Mouse (Mus musculus): ENCODE data around the gene Ccdc6.

The Ccdc6 gene

GRCm38 (mm10) chr10:70096366-70097188, at the start of gene Ccdc6:
Gene Ccdc6 (plus strand): TSS chr10:70097121.
- in situ Hi-C loops (cut with MboI, MseI), result no loop called here

DNA sequence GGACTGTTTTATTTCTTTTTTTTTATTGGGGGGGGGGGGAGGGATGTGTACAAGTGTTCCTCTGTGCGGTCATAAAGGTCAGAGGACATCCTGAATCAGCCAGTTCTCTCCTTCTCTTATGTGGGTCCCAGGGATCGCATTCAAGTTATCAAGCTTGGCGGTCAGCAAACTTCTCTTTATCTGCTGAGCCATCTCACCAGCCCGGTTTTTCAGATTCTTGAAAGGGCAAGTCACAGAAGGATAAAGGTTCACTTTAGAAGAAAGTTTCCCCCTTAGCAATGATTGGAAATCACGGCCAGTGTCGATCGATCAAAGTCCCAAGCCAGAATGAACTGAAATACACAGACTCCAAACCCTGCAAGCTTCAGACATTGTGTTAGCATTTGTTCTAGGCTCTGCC, 47.1 kb upstream of the Ccdc6 start:
- in situ Hi-C loops (cut with MboI, MseI), result loop anchor here (10.0 kb wide), 2 partner anchors 1475 to 1715 kb away; no protein-coding TSS in a partner anchor

GRCm38 (mm10) chr10:70055291-70055690, 41.6 kb upstream of the Ccdc6 start:
- in situ Hi-C loops (cut with MboI, MseI), result loop anchor here (10.0 kb wide), 1 partner anchor 1470 kb away; no protein-coding TSS in a partner anchor

- in situ Hi-C loops (cut with MboI, MseI), result loop anchor here (10.0 kb wide), 1 partner anchor 1468 kb away; no protein-coding TSS in a partner anchor
Measured at GRCm38 (mm10) chr10:70057064-70057463, 39.9 kb upstream of the Ccdc6 start.

GRCm38 (mm10) chr10:70060021-70060688, 36.8 kb upstream of the Ccdc6 start:
- in situ Hi-C loops (cut with MboI, MseI), result no loop called here

GRCm38 (mm10) chr10:70060689-70061081, 36.2 kb upstream of the Ccdc6 start:
- in situ Hi-C loops (cut with MboI, MseI), result no loop called here

DNA sequence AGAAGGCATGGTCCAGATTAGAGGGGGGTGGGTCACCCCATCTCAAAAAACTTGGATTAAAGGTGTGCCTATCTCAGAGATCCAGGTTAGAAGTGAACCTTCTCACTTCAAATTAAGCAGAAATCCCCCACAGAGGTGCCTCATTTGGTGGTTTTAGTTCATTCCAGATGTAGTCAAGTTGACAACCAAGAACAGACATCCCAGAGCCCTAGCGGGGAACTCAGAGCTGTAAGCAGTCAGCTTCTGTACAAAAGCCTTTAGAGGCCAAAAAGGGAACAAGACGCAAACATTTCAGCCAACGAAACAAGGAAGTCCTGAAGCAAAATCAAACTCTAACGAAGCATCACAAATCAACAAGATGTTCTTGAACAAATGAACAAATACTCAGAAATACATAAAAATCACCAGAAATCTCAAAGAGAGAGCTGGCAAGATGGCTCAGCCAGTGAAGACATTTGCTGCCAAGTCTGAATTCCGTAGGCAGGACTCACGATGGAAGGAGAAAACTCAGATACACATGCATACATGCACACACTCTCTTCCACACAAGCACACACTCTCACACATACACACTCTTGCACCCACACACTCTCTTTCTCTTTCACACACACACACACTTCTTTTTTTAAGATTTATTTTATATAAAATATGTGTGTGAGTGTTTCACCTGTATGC, 32.9 kb upstream of the Ccdc6 start:
- in situ Hi-C loops (cut with MboI, MseI), result no loop called here

DNA sequence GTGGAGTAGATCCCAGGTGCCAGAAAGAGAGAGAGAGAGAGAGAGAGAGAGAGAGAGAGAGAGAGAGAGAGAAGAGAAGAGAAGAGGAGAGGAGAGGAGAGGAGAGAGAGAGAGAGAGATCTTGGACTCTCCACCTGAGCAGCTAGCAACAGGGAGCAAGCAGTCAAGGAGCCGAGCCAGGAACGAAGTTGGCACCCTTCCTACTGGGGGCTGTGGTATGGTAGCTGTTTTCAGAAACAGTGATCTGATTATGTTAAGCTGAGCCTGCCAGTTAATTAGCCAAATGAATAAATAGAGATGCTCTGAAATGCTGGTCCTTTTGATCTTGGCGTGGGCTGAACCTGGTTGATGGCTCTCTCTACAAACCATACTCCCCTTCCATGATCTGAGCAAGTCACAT, 31.7 kb upstream of the Ccdc6 start:
- in situ Hi-C loops (cut with MboI, MseI), result no loop called here

GRCm38 (mm10) chr10:70066497-70067168, 30.3 kb upstream of the Ccdc6 start:
- in situ Hi-C loops (cut with MboI, MseI), result no loop called here

DNA sequence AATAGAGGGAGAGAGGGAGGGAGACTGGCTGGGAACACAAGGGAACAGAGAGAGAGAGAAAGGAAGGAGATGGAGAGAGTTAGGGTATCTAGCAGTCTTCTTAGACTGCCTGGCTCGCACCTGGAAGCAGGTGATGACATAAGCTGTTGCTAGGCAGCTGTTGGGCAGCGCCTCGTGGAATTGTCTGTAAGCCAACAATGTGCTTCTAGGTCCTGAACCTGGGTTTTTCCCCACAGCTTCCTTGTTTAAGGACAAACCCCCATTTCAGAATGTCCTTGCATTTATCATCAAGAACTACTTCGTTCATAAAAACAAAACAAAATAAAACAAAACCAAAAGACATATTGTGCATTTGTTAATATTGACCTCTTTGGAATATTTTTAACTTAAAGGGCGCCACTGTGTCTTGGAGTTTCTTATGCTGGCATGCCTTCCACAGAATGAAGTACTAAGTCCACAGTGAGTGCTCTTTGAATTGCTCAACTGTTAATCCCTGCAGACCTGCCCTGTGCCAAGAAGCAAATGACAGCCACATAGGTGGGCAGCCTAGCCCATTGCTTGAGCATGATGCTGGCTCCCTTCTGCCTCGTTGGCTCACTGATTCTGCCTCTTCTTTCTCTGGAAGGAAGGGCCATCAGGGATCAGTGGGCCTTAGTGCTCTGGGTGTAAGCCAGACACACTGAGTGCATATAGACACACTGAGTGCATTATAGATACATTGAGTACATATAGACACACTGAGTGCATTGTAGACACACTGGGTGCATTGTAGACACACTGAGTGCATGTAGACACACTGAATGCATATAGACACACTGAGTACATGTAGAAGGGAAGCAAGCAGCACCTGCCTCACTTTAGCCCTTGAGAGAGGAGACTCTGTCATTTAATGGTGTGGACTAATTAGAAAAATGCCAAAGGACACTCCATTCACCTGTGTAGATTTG, 29.5 kb upstream of the Ccdc6 start:
- in situ Hi-C loops (cut with MboI, MseI), result no loop called here

- in situ Hi-C loops (cut with MboI, MseI), result no loop called here
Measured at GRCm38 (mm10) chr10:70069321-70069720, 27.6 kb upstream of the Ccdc6 start.

- in situ Hi-C loops (cut with MboI, MseI), result no loop called here
Measured at GRCm38 (mm10) chr10:70071334-70071733, 25.6 kb upstream of the Ccdc6 start.

DNA sequence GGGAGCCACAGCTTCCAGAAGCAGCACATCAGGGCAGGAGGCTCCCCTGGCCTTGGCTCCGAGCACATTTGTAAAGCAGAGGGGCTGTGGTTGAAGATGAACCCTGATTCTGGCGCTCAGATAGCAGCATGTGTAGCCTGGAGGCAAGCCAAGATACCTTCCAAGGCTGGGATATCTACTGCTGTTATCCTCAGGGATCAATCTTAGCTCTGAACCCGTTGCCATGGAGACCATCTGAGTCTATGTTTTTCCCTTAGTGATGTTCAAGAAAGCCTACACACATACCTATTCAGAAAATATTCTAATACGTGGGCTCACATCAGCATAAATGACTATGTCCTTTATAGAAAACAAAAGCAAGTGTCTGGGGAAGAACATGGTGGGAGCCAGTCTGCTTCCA, 19.5 kb upstream of the Ccdc6 start:
- in situ Hi-C loops (cut with MboI, MseI), result no loop called here

- in situ Hi-C loops (cut with MboI, MseI), result no loop called here
Measured at GRCm38 (mm10) chr10:70080908-70081307, 16.0 kb upstream of the Ccdc6 start.

GRCm38 (mm10) chr10:70081564-70082175, 15.3 kb upstream of the Ccdc6 start:
- in situ Hi-C loops (cut with MboI, MseI), result no loop called here

- in situ Hi-C loops (cut with MboI, MseI), result no loop called here
Measured at GRCm38 (mm10) chr10:70083241-70083640, 13.7 kb upstream of the Ccdc6 start.

DNA sequence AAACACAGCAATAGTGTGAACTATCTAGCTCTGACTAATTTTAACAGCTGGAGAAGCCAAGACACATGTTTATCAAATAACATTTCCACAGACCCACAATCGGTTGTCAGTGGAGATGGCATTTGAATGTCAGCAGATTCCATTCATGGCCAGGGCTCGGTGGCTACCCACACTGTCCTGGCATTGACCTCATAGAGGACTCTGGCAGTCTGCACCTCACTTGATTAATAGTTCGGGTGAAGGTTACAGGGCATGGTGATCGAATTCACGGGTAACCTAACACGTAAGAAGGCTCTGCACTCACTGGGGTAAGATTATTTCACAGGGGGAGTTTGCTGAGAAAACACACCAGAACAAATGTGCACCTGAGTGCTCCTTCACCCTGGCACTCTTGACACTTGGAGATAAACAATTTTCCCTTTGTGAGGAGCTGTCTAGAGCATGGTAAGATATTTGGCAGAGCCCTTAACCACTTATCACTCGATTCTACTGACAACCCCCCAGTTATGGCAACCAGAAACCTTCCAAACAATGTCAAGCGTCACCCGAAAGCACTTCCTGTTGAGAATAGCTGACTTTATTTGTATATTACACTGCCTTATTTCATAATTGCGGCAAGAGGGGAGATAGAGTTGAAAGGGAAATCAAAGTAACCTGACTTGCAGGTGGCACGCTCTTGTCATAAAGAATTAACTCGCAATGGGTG, 11.5 kb upstream of the Ccdc6 start:
- in situ Hi-C loops (cut with MboI, MseI), result no loop called here

GRCm38 (mm10) chr10:70088788-70089187, 8.1 kb upstream of the Ccdc6 start:
- in situ Hi-C loops (cut with MboI, MseI), result no loop called here

DNA sequence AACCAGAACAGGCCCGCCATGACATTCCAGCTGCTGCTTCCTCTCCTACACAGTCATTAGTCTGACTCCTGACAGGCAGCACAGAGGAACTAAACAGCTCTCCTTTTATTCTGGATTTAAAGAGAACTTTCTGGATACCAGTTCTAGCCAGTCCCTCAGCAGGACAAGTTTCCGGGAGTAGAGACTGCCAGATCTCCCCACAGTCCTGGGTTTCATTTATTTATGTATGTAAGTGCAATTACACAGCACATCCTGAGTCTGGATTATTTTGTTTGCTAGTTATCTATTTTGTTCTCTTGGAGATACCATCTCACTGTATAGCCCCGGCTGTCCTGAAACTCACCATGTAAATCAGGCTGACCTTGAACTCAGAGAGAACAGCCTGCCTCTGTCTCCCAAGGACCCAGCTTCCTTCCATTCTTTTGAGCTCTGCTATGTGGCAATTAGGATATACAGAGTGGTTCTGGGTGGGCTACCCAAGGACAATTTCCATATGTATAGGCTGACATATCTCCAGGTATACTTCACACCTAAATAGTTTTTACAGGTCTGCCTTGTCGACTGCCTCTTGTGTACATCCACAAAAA, 5.0 kb upstream of the Ccdc6 start:
- in situ Hi-C loops (cut with MboI, MseI), result no loop called here
